Mouse (Mus musculus) kidney, postnatal 0 days (tissue): ENCODE data around the gene Slc4a10. TPM values are rescaled to one million over a fixed set of nuclear protein-coding genes. Genes with fewer than 3 reads are reported as not detected.

Experiments used
- ATAC-seq: fragments of 200-750 bp; cut with Nextera tagmentation; replicated peaks from 2 replicates; pipeline ENCODE4 v1.8.0; 2017; ENCODE audit warnings: low read depth, moderate number of reproducible peaks, moderate TSS enrichment, moderate library complexity; ENCODE audit not compliant: low FRiP score
- DNase-seq: peaks from one replicate; pipeline ENCODE4 v3.0.0-alpha.2; 2016; ENCODE audit warnings: low spot score
- H3K27ac ChIP-seq: fragments of 300-500 bp; sonication (generic); 2 replicates; pipeline ENCODE4 v1.5.1; 2014; ENCODE audit warnings: mild to moderate bottlenecking
- H3K27me3 ChIP-seq: fragments of 300-500 bp; sonication (generic); 2 replicates; pipeline ENCODE4 v1.6.1; 2014; ENCODE audit warnings: low read length, mixed read lengths; ENCODE audit not compliant: insufficient read depth
- H3K36me3 ChIP-seq: fragments of 300-500 bp; sonication (generic); 2 replicates; pipeline ENCODE4 v1.6.1; 2014; ENCODE audit warnings: low read length, mixed read lengths; ENCODE audit not compliant: insufficient read depth
- H3K4me1 ChIP-seq: fragments of 300-500 bp; sonication (generic); replicated peaks from 2 replicates; pipeline ENCODE4 v1.6.1; 2014; ENCODE audit warnings: antibody characterized with exemption, low read length, mixed read lengths; ENCODE audit not compliant: insufficient read depth
- H3K4me2 ChIP-seq: fragments of 300-500 bp; sonication (generic); 2 replicates; pipeline ENCODE4 v1.6.1; 2014; ENCODE audit warnings: mild to moderate bottlenecking, low read length, moderate library complexity, mixed read lengths
- H3K4me3 ChIP-seq: fragments of 300-500 bp; sonication (generic); replicated peaks from 2 replicates; pipeline ENCODE4 v1.5.1; 2014; ENCODE audit warnings: low read depth, low read length
- H3K9ac ChIP-seq: fragments of 300-500 bp; sonication (generic); 2 replicates; pipeline ENCODE4 v1.6.1; 2014; ENCODE audit warnings: low read depth, low read length
- H3K9me3 ChIP-seq: fragments of 300-500 bp; sonication (generic); replicated peaks from 2 replicates; pipeline ENCODE4 v1.6.1; 2016; ENCODE audit warnings: low read length, inconsistent platforms, mixed read lengths
- CTCF ChIP-seq: IDR thresholded peaks from 2 replicates; pipeline ENCODE4 v1.5.1; 2016; ENCODE audit warnings: antibody characterized with exemption, low read depth, mild to moderate bottlenecking, moderate library complexity
- WGBS: fragments of 180-500 bp; shearing (Covaris S2); extraction: QIAGEN DNeasy Blood & Tissue Kit; methylation state at CpG from one replicate; pipeline ENCODE4 v1.1.7; 2014; 5-methylcytosine and 5-hydroxymethylcytosine counted together
- polyA plus RNA-seq: library from polyadenylated mRNA; unstranded; fragments of >200 nt; fragmentation: Nextera tagmentation; extraction: Ambion mirVana; gene quantifications from 2 replicates; pipeline ENCODE4 v1.2.1, GENCODE M21; 2015

Gene Slc4a10
- polyA plus RNA-seq, 1 experiment from 2014 or later = 0.38 TPM

GRCm38 (mm10) chr2:62337086-62337485 is 290.8 kb downstream of the Slc4a10 start:
- ATAC-seq = no peak
- no peak overlapping the region for H3K4me3 ChIP-seq

GRCm38 (mm10) chr2:62339222-62339944 is 293.1 kb downstream of the Slc4a10 start:
- ATAC-seq = no peak
- Histone ChIP-seq H3K4me1 (no peaks in the 10 kb centered on the region), H3K9me3 (no peaks in the 10 kb centered on the region), H3K4me3 (no peak overlapping the region), H3K36me3 (no peaks in the 10 kb centered on the region), H3K27me3 (no peaks in the 10 kb centered on the region), H3K27ac (no peak overlapping the region), H3K4me2 (no peak overlapping the region), H3K9ac (no peak overlapping the region)
- 74% methylated on average over 4 of the region's 4 CpGs for WGBS
- TF ChIP-seq CTCF = no peak
- DNase-seq = no peak

More at GRCm38 (mm10) chr2:62337086-62337485, 290.8 kb downstream of the Slc4a10 start:
- H3K36me3 ChIP-seq = no peaks in the 10 kb centered on the region
- TF ChIP-seq CTCF = no peak
- no peak overlapping the region for H3K9ac ChIP-seq
- no peak for DNase-seq
- H3K27ac ChIP-seq = no peak overlapping the region
- 85% methylated on average over 7 of the region's 7 CpGs for WGBS
- H3K4me2 ChIP-seq = no peak overlapping the region
- H3K4me1 ChIP-seq = no peaks in the 10 kb centered on the region
- no peaks in the 10 kb centered on the region for H3K27me3 ChIP-seq
- no peaks in the 10 kb centered on the region for H3K9me3 ChIP-seq

DNA sequence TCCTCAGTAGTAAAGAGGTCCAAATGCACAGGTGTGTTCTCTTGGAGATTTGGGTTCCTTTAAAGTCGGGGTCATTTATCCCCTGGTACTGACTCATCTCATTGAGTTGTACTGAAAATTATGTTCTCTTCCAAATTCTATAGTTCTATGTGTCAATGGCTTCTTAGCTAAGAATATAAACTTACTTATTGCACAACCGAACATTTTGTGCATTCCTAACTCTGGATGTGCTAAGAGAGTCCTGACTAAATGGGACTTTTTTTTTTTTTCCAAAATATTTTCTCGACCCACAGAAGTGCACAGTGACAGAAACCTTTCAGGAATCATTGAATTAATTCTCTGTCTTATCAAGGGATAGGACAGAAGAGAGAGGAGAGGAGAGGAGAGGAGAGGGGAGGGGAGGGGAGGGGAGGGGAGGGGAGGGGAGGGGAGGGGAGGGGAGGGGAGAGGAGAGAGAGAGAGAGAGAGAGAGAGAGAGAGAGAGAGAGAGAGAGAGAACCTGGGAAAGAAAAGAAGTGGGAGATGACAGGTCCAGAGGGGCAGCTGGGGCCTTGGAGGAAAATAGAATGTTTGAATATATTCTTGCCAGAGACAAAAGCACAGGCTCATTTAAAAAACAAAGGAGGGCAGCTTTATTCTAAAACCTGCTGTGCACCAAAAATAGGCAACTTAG is 294.9 kb downstream of the Slc4a10 start:
- Histone ChIP-seq H3K9me3 (no peaks in the 10 kb centered on the region), H3K27me3 (no peaks in the 10 kb centered on the region), H3K4me1 (no peaks in the 10 kb centered on the region), H3K27ac (no peak overlapping the region), H3K4me2 (no peak overlapping the region), H3K36me3 (no peaks in the 10 kb centered on the region), H3K9ac (no peak overlapping the region), H3K4me3 (no peak overlapping the region)
- 69% methylated on average over 3 of the region's 3 CpGs for WGBS
- no peak for DNase-seq
- TF ChIP-seq CTCF = no peak
- ATAC-seq = no peak

DNA sequence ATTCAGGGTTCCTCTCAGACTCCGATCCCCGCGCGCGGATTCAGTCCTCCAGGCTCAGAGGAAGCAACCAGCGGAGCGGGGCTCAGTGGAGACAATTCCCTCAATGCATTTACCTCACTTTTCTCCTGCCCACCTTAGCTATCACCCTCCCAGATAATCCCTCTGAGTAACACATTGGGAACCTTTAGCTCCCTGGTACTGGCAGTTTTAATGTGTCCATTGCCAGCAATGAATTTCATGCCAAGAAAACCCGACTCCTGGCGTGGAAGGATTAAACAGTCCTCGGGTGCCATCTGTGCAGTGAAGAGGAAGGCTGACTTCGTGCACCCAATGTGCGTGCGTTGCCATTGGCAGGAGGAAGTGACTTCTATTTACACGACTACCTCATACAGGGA is 295.5 kb downstream of the Slc4a10 start:
- Histone ChIP-seq H3K36me3 (no peaks in the 10 kb centered on the region), H3K4me2 (no peak overlapping the region), H3K4me1 (no peaks in the 10 kb centered on the region), H3K27ac (no peak overlapping the region), H3K27me3 (no peaks in the 10 kb centered on the region), H3K4me3 (no peak overlapping the region), H3K9me3 (no peaks in the 10 kb centered on the region), H3K9ac (no peak overlapping the region)
- ATAC-seq (no peak), DNase-seq (no peak)
- WGBS = 72% methylated on average over 14 of the region's 14 CpGs
- no peak for TF ChIP-seq CTCF

DNA sequence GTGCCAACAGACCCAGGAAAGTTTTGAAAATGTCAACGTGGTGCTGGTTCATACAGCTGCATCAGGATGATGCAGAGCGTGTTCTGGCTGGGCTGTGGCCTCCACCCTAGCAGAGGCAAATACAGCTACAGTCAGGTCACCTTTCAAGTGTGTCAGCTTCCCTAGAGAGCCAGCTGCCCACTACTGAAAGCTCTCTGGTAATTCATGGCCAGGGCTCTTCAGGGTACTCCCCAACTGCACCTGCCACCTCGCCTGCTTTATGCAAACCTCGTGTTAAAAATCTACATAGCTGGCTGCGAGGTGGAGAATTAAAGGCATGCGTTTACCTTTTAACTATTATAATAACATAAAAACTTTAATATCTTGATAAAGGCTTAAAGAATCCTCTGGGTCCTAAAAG is 298.1 kb downstream of the Slc4a10 start:
- H3K36me3 ChIP-seq = no peaks in the 10 kb centered on the region
- H3K9me3 ChIP-seq = no peaks in the 10 kb centered on the region
- no peak overlapping the region for H3K4me2 ChIP-seq
- no peak for TF ChIP-seq CTCF
- no peak for DNase-seq
- H3K27me3 ChIP-seq = no peaks in the 10 kb centered on the region
- no peaks in the 10 kb centered on the region for H3K4me1 ChIP-seq
- H3K4me3 ChIP-seq = no peak overlapping the region
- WGBS = 44% methylated on average over 6 of the region's 6 CpGs
- ATAC-seq = no peak
- H3K9ac ChIP-seq = no peak overlapping the region
- H3K27ac ChIP-seq = no peak overlapping the region

- no peak for ATAC-seq
- H3K27me3 ChIP-seq = no peaks in the 10 kb centered on the region
- peak; percentile 72 for TF ChIP-seq CTCF
- WGBS = 4% methylated on average over 1 of the region's 1 CpGs
- no peaks in the 10 kb centered on the region for H3K4me1 ChIP-seq
- H3K4me3 ChIP-seq = no peak overlapping the region
- no peak overlapping the region for H3K27ac ChIP-seq
- no peaks in the 10 kb centered on the region for H3K36me3 ChIP-seq
- H3K4me2 ChIP-seq = no peak overlapping the region
- H3K9ac ChIP-seq = no peak overlapping the region
- DNase-seq = peak; percentile 56
- no peaks in the 10 kb centered on the region for H3K9me3 ChIP-seq
Measured at GRCm38 (mm10) chr2:62346771-62347170, 300.5 kb downstream of the Slc4a10 start.
